Mouse (Mus musculus): Measurements from ENCODE around the gene Slc15a1. TPM values are rescaled to one million over a fixed set of nuclear protein-coding genes. Genes with fewer than 3 reads are reported as not detected.

Gene Slc15a1
- polyA plus RNA-seq, 1 experiment = 304 TPM

DNA sequence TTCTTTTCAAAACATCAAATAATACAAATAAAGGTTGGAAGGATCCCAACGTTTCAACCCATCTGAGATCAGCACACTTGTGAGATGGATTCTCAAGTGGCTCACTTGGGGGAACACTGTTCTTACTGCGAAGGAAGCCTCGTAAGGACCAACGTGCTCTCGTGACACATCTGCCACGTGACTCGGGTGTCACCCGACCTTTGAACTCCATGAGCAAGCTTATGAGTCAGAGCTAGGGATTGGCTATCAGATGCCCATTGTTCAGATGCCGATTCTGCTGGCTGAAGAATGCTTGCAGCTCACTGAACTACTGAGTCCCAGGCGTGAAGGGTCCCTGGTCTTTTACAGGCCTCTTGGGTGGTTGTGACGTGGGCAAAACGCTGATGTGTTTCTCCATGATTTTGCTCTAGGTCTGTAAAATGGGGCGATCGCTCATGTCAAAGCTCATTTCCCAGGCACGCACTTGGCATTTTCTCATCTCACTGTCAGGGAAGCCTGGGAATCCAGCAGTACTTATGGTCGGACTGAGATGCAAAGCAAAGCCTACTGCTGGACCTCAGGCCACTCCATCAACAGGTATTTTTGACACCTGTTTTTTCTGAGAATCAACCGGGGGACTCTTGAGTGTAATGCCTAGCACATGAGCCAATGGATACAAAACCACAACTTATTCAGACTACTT is 75.1 kb downstream of the Slc15a1 start:
- H3K27me3 ChIP-seq (ENCODE audit: control insufficient read depth, insufficient read depth, low read length) = no peaks in the 10 kb centered on the region
- WGBS = 57% methylated on average over 17 of the region's 17 CpGs
- H3K4me3 ChIP-seq (ENCODE audit: low read depth, low read length) = no peak overlapping the region
- H3K36me3 ChIP-seq (ENCODE audit: control insufficient read depth, insufficient read depth, low read length) = no peaks in the 10 kb centered on the region
- H3K27ac ChIP-seq (ENCODE audit: insufficient read depth, low read depth, low read length) = peak overlapping the region; percentile 50; the same call in 1 of the 2 replicates
- peaks cover 19% of the 10 kb centered on the region; the same call in 1 of the 2 replicates for H3K4me1 ChIP-seq (ENCODE audit: control insufficient read depth, insufficient read depth, insufficient read length, low read length)
- TF ChIP-seq POLR2A (IDR thresholded peaks at IDR 0.05; ENCODE audit: low read depth, low read length) (no peak), CTCF (IDR thresholded peaks at IDR 0.05; ENCODE audit: extremely low read depth, insufficient read length, insufficient replicate concordance, low read depth, low read length) (no peak)

DNA sequence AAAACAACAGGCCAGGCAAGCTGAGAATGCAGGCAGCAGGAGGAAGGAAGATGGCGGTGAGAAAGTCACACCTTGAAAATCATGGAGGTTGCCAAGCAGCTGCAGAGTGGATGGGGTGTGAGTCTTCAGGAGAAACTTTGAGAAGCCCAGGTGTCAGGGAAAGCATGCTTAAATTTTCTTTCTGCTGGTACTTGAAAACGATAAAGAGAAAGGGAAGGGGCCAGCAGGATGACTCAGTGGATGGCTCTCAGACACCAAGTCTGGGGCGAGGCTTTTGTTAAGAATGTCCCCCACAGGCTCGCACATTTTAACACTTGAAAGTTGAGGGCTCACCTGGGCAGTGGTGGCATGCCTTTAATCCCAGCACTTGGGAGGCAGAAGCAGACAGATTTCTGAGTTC is 76.9 kb downstream of the Slc15a1 start:
- Histone ChIP-seq H3K27ac (ENCODE audit: insufficient read depth, low read depth, low read length) (no peak overlapping the region), H3K4me1 (ENCODE audit: control insufficient read depth, insufficient read depth, insufficient read length, low read length) (peaks cover 27% of the 10 kb centered on the region; the same call in 1 of the 2 replicates), H3K36me3 (ENCODE audit: control insufficient read depth, insufficient read depth, low read length) (no peaks in the 10 kb centered on the region), H3K27me3 (ENCODE audit: control insufficient read depth, insufficient read depth, low read length) (no peaks in the 10 kb centered on the region), H3K4me3 (ENCODE audit: low read depth, low read length) (no peak overlapping the region)
- 96% methylated on average over 4 of the region's 4 CpGs for WGBS
- TF ChIP-seq POLR2A (IDR thresholded peaks at IDR 0.05; ENCODE audit: low read depth, low read length) = no peak
- no peak for TF ChIP-seq CTCF (IDR thresholded peaks at IDR 0.05; ENCODE audit: extremely low read depth, insufficient read length, insufficient replicate concordance, low read depth, low read length)

DNA sequence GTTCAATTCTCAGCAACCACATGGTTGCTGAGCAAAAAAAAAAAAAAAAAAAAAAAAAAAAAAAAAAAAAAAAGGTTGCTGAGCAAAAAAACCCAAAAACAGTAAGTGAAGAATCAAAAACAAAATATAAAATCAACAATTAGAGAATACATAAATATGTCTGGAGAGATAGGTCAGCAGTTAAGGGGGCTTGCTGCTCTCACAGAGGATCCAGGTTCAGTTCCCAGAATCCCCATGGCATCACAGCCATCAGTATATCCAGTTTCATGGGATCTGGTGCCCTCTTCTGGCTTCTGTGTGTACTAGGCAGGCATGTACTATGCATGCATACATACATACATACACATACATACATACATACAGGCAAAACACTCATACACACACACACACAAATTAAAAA is 78.3 kb downstream of the Slc15a1 start:
- Histone ChIP-seq H3K4me3 (ENCODE audit: low read depth, low read length) (no peak overlapping the region), H3K27ac (ENCODE audit: insufficient read depth, low read depth, low read length) (no peak overlapping the region), H3K27me3 (ENCODE audit: control insufficient read depth, insufficient read depth, low read length) (no peaks in the 10 kb centered on the region), H3K36me3 (ENCODE audit: control insufficient read depth, insufficient read depth, low read length) (no peaks in the 10 kb centered on the region), H3K4me1 (ENCODE audit: control insufficient read depth, insufficient read depth, insufficient read length, low read length) (peaks cover 31% of the 10 kb centered on the region; the same call in 1 of the 2 replicates)
- TF ChIP-seq POLR2A (IDR thresholded peaks at IDR 0.05; ENCODE audit: low read depth, low read length) (no peak), CTCF (IDR thresholded peaks at IDR 0.05; ENCODE audit: extremely low read depth, insufficient read length, insufficient replicate concordance, low read depth, low read length) (peak; percentile 56; the same call in 1 of the 2 replicates)

DNA sequence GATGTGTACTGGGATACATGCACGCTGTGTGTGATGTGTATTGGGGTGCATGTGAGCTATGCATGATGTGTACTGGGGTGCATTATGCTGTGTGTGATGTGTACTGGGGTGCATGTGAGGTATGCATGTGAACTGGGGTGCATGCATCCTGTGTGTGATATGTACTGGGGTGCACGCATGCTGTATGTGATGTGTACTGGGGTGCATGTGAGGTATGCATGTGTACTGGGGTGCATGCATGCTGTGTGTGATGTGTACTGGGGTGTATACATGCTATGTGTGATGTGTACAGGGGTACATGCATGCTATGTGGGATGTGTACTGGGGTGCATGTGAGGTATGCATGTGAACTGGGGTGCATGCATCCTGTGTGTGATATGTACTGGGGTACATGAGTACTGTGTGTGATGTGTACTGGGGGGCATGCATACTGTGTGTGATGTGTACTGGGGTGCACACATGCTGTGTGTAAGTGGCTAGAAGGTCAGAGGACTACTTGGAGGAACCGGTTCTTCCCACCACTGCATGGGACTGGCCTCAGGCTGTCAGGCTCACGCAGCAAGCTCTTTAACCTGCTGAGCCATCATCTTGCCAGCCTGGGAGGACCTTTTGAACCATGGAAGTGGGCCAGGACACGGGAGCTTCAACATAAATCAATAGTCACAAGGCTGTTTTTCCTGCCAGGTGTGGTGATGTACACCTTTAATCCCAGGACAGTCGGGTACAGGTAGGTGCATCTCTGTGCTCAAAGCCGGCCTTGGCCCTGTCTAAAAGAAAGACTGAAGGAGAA is 79.9 kb downstream of the Slc15a1 start:
- no peak for TF ChIP-seq POLR2A (IDR thresholded peaks at IDR 0.05; ENCODE audit: low read depth, low read length)
- no peak for TF ChIP-seq CTCF (IDR thresholded peaks at IDR 0.05; ENCODE audit: extremely low read depth, insufficient read length, insufficient replicate concordance, low read depth, low read length)
- WGBS = 43% methylated on average over 7 of the region's 7 CpGs
- H3K27me3 ChIP-seq (ENCODE audit: control insufficient read depth, insufficient read depth, low read length) = no peaks in the 10 kb centered on the region
- no peak overlapping the region for H3K4me3 ChIP-seq (ENCODE audit: low read depth, low read length)
- H3K27ac ChIP-seq (ENCODE audit: insufficient read depth, low read depth, low read length) = peak overlapping the region; percentile 79
- peaks cover 23% of the 10 kb centered on the region; the same call in 1 of the 2 replicates for H3K4me1 ChIP-seq (ENCODE audit: control insufficient read depth, insufficient read depth, insufficient read length, low read length)
- H3K36me3 ChIP-seq (ENCODE audit: control insufficient read depth, insufficient read depth, low read length) = no peaks in the 10 kb centered on the region

DNA sequence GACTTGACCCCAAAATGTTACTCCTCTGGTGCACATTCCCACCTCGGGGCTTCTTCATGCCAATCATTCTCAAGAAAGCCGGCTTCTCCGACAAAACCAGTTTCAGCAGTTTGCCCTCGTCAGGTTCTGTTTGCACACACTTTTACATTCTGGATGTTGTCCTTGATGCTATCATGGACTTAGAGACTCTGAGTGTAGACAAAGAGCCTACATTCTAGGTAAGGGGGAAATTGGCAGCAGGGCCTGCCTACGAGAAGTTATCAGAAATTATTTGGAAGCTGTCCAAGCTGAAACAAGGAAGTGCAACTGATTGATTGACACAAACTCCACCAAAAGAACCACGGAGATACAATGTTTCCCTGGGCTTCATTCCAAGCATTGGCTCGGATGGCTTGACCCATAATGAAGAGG is 81.7 kb downstream of the Slc15a1 start:
- TF ChIP-seq CTCF (IDR thresholded peaks at IDR 0.05; ENCODE audit: extremely low read depth, insufficient read length, insufficient replicate concordance, low read depth, low read length) (no peak), POLR2A (IDR thresholded peaks at IDR 0.05; ENCODE audit: low read depth, low read length) (no peak)
- 12% methylated on average over 7 of the region's 7 CpGs for WGBS
- Histone ChIP-seq H3K4me3 (ENCODE audit: low read depth, low read length) (no peak overlapping the region), H3K27me3 (ENCODE audit: control insufficient read depth, insufficient read depth, low read length) (no peaks in the 10 kb centered on the region), H3K4me1 (ENCODE audit: control insufficient read depth, insufficient read depth, insufficient read length, low read length) (peaks cover 24% of the 10 kb centered on the region; the same call in 1 of the 2 replicates), H3K27ac (ENCODE audit: insufficient read depth, low read depth, low read length) (peak overlapping the region; percentile 95), H3K36me3 (ENCODE audit: control insufficient read depth, insufficient read depth, low read length) (no peaks in the 10 kb centered on the region)

DNA sequence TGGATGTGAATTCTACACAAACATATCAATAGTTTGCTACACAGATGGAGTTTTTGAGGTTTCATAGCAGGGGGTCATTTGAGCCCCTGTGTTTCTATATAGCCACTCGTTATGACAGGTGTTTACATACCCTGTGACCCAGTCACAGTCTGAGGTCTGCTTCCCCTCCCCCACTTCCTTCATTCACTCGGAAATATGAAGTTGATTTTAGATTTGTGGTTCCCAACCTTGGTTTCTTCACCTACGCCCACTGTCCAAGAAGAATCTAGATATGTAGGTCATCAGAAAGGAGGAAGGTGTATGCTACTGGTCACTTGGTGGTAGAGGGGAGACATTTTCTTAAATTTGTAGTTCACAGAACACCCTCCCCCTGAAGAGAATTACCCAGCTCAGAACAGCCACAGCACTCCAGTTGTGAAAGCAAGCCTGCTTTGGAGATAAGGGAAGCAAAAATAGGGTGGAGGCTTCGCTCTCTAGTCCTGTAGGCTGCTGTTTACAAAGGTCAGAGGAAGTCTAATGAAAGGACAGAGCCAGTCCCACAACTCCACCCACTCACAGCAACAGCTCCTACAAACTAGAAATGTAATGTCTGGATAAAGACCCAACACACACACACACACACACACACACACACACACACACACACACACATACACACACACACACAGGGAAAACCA is 82.2 kb downstream of the Slc15a1 start:
- no peak for TF ChIP-seq POLR2A (IDR thresholded peaks at IDR 0.05; ENCODE audit: low read depth, low read length)
- no peak for TF ChIP-seq CTCF (IDR thresholded peaks at IDR 0.05; ENCODE audit: extremely low read depth, insufficient read length, insufficient replicate concordance, low read depth, low read length)
- H3K4me1 ChIP-seq (ENCODE audit: control insufficient read depth, insufficient read depth, insufficient read length, low read length) = peaks cover 27% of the 10 kb centered on the region; the same call in 1 of the 2 replicates
- WGBS = 7% methylated on average over 4 of the region's 4 CpGs
- H3K27ac ChIP-seq (ENCODE audit: insufficient read depth, low read depth, low read length) = peak overlapping the region; percentile 95
- no peak overlapping the region for H3K4me3 ChIP-seq (ENCODE audit: low read depth, low read length)
- no peaks in the 10 kb centered on the region for H3K36me3 ChIP-seq (ENCODE audit: control insufficient read depth, insufficient read depth, low read length)
- no peaks in the 10 kb centered on the region for H3K27me3 ChIP-seq (ENCODE audit: control insufficient read depth, insufficient read depth, low read length)

All from small intestine, adult 2 months (tissue).